Mouse (Mus musculus) embryonic fibroblast, embryonic 13.5 days (primary cell): ENCODE data around the gene Tmem107.

Source experiments
- CTCF ChIP-seq: IDR thresholded peaks from 2 replicates; pipeline ENCODE4 v1.5.1; 2011; ENCODE audit warnings: mild to moderate bottlenecking, control low read depth, low read length, moderate library complexity, borderline replicate concordance; ENCODE audit not compliant: insufficient read depth
- POLR2A ChIP-seq: IDR thresholded peaks from 2 replicates; pipeline ENCODE4 v1.6.1; 2011; ENCODE audit warnings: low read depth, mild to moderate bottlenecking, control low read depth, low read length, moderate library complexity

DNA sequence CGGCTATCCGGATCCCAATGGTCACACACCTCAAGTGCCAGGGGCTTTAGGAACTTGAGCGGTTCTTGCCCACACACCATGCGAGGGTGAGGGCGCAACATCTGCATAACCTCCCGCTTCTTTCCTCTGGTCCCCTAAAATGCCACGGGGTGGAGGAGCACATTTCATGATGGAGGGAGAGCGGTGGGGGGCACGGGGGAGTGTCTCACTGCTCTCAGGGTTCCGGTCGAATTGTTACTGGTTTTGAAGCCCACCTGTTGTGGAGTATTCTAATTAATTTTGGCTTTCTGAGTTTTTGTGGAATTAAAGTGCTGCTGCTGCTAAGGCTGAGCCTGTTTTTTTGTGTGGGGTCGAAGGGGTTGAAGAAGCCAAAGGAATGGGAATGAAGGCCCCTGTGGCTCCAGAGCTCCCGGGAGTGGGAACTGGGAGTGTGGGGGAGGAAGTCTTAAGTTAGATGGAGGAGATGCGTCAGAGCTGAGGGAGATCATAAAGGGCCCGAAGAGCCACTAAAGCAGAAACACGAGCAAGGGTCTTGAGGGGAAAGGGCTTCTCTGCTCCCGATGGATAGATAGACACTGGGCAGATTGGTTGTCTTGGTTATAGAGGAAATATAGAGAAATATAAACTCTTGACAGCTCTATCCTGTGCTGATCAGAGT, 9.2 kb upstream of the Tmem107 start:
- TF ChIP-seq POLR2A (no peak), CTCF (no peak)
